Mouse (Mus musculus) neural tube, embryonic 11.5 days (tissue): ENCODE measurements around the gene Dusp8. TPM values are rescaled to one million over a fixed set of nuclear protein-coding genes. Genes with fewer than 3 reads are reported as not detected.
A peak's percentile ranks its signal among the peaks of the same experiment; 100 is the strongest.

Experiments
- ATAC-seq: fragments of 200-750 bp; cut with Nextera tagmentation; 2 replicates; pipeline ENCODE4 v1.8.0; 2017; ENCODE audit warnings: moderate number of reproducible peaks, mild to moderate bottlenecking, moderate TSS enrichment, moderate library complexity; ENCODE audit not compliant: insufficient read depth, low FRiP score, low TSS enrichment
- DNase-seq: peaks from one replicate; pipeline ENCODE4 v3.0.0-alpha.2; 2015; ENCODE audit warnings: low spot score
- H3K27ac ChIP-seq: fragments of 300-500 bp; sonication (generic); 2 replicates; pipeline ENCODE4 v1.5.1; 2014; ENCODE audit warnings: low read depth, mild to moderate bottlenecking, low read length
- H3K27me3 ChIP-seq: fragments of 300-500 bp; sonication (generic); 2 replicates; pipeline ENCODE4 v1.6.1; 2014; ENCODE audit warnings: mild to moderate bottlenecking, low read length, mixed read lengths; ENCODE audit not compliant: control insufficient read depth, insufficient read depth
- H3K36me3 ChIP-seq: fragments of 300-500 bp; sonication (generic); 2 replicates; pipeline ENCODE4 v1.6.1; 2014; ENCODE audit warnings: mild to moderate bottlenecking, low read length, moderate library complexity, mixed read lengths; ENCODE audit not compliant: control insufficient read depth, insufficient read depth
- H3K4me1 ChIP-seq: fragments of 300-500 bp; sonication (generic); 2 replicates; pipeline ENCODE4 v1.6.1; 2014; ENCODE audit warnings: low read length, mixed read lengths; ENCODE audit not compliant: control insufficient read depth, insufficient read depth
- H3K4me2 ChIP-seq: fragments of 300-500 bp; sonication (generic); 2 replicates; pipeline ENCODE4 v1.6.1; 2014; ENCODE audit warnings: low read depth, mild to moderate bottlenecking, moderate library complexity
- H3K4me3 ChIP-seq: fragments of 300-500 bp; sonication (generic); 2 replicates; pipeline ENCODE4 v1.5.1; 2014; ENCODE audit warnings: low read depth, low read length
- H3K9ac ChIP-seq: fragments of 300-500 bp; sonication (generic); 2 replicates; pipeline ENCODE4 v1.6.1; 2014; ENCODE audit warnings: mild to moderate bottlenecking, low read length
- H3K9me3 ChIP-seq: fragments of 300-500 bp; sonication (generic); 2 replicates; pipeline ENCODE4 v1.6.1; 2016; ENCODE audit warnings: low read length; ENCODE audit not compliant: control insufficient read depth
- WGBS: fragments of 180-500 bp; shearing (Covaris S2); extraction: QIAGEN DNeasy Blood & Tissue Kit; methylation state at CpG from one replicate; pipeline ENCODE4 v1.1.7; 2014; 5-methylcytosine and 5-hydroxymethylcytosine counted together
- polyA plus RNA-seq: library from polyadenylated mRNA; unstranded; fragments of >200 nt; fragmentation: Nextera tagmentation; extraction: Ambion mirVana; gene quantifications from 2 replicates; pipeline ENCODE4 v1.2.1, GENCODE M21; 2014

Gene Dusp8
- polyA plus RNA-seq, 1 experiment from 2014 or later, result 27.6 TPM

DNA sequence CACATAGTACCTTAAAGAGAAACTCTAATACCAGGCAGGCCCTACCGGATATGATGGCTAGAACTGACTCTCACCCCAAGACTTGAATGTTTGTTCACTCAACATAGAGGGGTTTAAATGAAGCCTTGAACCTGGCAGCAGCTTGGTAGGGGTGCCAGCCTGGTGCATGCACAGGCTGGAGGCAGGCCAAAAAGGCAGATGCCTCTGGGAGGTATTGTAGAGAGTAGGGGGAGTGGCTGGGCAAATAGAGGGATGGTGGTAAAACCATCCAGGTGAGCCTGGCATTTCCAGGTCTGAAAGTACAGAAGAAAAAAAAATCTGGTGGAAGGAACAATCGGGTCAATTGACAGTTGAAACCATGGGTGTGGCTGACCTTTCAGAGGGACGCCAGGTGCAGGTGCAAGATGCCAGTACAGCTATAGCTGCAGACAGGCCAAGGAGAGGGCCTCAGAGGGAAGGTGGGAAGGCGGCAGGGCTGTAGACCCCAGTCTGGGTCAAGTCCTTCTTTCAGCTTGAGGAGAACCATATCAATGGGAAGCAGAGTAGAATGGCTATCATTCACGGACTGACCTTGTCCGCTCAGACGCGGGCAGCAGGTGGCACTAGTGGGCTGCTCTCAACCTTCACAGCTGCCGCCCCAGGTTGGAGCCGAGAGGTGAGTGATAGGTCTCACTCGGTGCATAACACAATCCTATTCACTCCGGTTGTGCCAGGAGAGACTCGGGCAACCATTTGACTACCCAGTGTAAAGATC is 25.0 kb downstream of the Dusp8 start:
- Histone ChIP-seq H3K9ac (no peak overlapping the region), H3K4me3 (no peak overlapping the region), H3K27me3 (no peaks in the 10 kb centered on the region), H3K27ac (no peak overlapping the region), H3K36me3 (no peaks in the 10 kb centered on the region), H3K4me1 (peaks cover 3% of the 10 kb centered on the region; the same call in 1 of the 2 replicates), H3K9me3 (no peaks in the 10 kb centered on the region), H3K4me2 (peak overlapping the region; percentile 24)
- 16% methylated on average over 13 of the region's 13 CpGs for WGBS
- ATAC-seq, result peak; percentile 60; the same call in 1 of the 2 replicates
- peak; percentile 77 for DNase-seq

GRCm38 (mm10) chr7:142068429-142068828 is 27.2 kb downstream of the Dusp8 start:
- Histone ChIP-seq H3K36me3 (no peaks in the 10 kb centered on the region), H3K4me1 (peaks cover 3% of the 10 kb centered on the region; the same call in 1 of the 2 replicates), H3K4me2 (no peak overlapping the region), H3K27ac (no peak overlapping the region), H3K9me3 (no peaks in the 10 kb centered on the region), H3K4me3 (no peak overlapping the region), H3K27me3 (no peaks in the 10 kb centered on the region), H3K9ac (no peak overlapping the region)
- WGBS, result 67% methylated on average over 4 of the region's 4 CpGs
- no peak for DNase-seq
- no peak for ATAC-seq

GRCm38 (mm10) chr7:142060931-142061565 is 34.6 kb downstream of the Dusp8 start, which contains the start of gene Mob2:
TSS of gene Mob2 (minus strand) at chr7:142061065.
- H3K27me3 ChIP-seq, result no peaks in the 10 kb centered on the region
- 0 out of 2 replicates have a peak within 1 kb of the TSS, but pooled peaks have one; percentile 24 for H3K27ac ChIP-seq
- DNase-seq, result peak; percentile 92
- peak within 1 kb of the TSS; percentile 78 for H3K4me2 ChIP-seq
- peak within 1 kb of the TSS; percentile 84 for H3K4me3 ChIP-seq
- no peaks in the 10 kb centered on the region for H3K9me3 ChIP-seq
- H3K4me1 ChIP-seq, result peaks cover 10% of the 10 kb centered on the region
- under 1% methylated on average over 43 of the region's 49 CpGs for WGBS
- H3K36me3 ChIP-seq, result no peaks in the 10 kb centered on the region
- H3K9ac ChIP-seq, result peak within 1 kb of the TSS; percentile 87
- peak; percentile 92 for ATAC-seq

DNA sequence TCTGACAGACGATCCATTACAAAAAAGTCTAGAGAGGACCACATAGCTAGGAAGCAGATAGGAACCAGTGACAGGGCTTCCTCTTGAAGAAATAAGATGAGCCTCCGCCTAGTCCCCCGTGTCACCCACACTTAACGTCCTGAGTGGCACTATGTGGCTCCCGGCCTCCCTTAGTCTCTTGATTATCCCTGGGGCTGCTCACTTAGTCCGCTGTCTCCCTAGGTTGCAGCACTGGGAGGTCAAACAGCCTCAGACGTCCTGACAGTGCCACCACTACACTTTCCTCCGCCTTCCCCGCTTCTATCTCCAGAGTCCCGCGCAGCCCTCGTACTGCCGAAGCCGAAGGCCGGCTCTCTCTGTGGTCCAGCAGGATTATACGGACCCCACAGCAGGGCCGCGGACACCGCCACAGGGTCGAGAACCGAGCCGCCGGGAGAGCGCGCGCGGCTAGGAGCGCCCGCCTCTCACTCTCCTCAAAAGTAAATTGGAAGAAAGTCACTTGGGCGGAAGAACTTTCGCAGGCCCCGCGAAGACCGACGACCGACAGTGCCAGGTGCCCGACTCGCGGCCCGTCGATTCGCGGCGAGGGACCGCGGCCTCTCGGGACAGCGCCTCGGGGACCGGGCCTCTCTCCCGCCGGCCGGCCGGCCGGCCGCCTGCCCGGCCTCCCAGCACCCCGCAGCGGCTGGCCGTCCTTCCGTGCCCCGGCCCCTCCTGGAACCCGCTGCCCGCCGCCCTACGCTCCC is 35.3 kb downstream of the Dusp8 start:
- Histone ChIP-seq H3K9me3 (no peaks in the 10 kb centered on the region), H3K27ac (0 out of 2 replicates have a peak overlapping the region, but pooled peaks have one; percentile 24), H3K27me3 (no peaks in the 10 kb centered on the region), H3K4me2 (peak overlapping the region; percentile 78), H3K4me1 (peaks cover 10% of the 10 kb centered on the region), H3K9ac (peak overlapping the region; percentile 87), H3K4me3 (peak overlapping the region; percentile 84), H3K36me3 (no peaks in the 10 kb centered on the region)
- DNase-seq (peak; percentile 32), ATAC-seq (peak; percentile 16)
- 1% methylated on average over 66 of the region's 66 CpGs for WGBS

GRCm38 (mm10) chr7:142059024-142059423 is 36.6 kb downstream of the Dusp8 start:
- no peaks in the 10 kb centered on the region for H3K27me3 ChIP-seq
- no peaks in the 10 kb centered on the region for H3K9me3 ChIP-seq
- ATAC-seq (no peak), DNase-seq (no peak)
- H3K4me2 ChIP-seq, result no peak overlapping the region
- peaks cover 10% of the 10 kb centered on the region for H3K4me1 ChIP-seq
- 81% methylated on average over 2 of the region's 2 CpGs for WGBS
- no peaks in the 10 kb centered on the region for H3K36me3 ChIP-seq
- no peak overlapping the region for H3K4me3 ChIP-seq
- H3K27ac ChIP-seq, result no peak overlapping the region
- H3K9ac ChIP-seq, result no peak overlapping the region

DNA sequence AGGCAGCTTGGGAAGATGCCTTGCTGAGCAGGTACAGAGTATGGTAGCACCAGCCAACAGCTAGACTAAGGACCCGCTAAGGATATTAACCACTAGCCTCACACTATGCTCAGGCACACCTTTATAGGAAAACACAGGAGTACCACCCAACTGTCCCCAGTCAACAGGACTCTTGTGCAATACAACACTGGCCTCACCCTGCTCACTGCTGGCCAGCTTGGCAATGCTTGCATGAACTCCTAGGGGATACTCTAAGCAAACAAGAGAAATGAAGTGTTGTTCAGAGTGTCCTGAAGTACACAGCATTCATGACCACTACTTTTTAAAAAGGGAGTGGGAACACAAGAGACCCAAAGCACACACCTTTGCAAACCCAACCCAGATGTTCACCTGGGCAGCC is 38.5 kb downstream of the Dusp8 start:
- H3K4me1 ChIP-seq, result peaks cover 10% of the 10 kb centered on the region
- no peaks in the 10 kb centered on the region for H3K9me3 ChIP-seq
- ATAC-seq (no peak), DNase-seq (no peak)
- no peak overlapping the region for H3K27ac ChIP-seq
- WGBS, result 100% methylated on average over 1 of the region's 1 CpGs
- no peak overlapping the region for H3K9ac ChIP-seq
- H3K4me2 ChIP-seq, result no peak overlapping the region
- no peaks in the 10 kb centered on the region for H3K27me3 ChIP-seq
- H3K4me3 ChIP-seq, result no peak overlapping the region
- H3K36me3 ChIP-seq, result no peaks in the 10 kb centered on the region

DNA sequence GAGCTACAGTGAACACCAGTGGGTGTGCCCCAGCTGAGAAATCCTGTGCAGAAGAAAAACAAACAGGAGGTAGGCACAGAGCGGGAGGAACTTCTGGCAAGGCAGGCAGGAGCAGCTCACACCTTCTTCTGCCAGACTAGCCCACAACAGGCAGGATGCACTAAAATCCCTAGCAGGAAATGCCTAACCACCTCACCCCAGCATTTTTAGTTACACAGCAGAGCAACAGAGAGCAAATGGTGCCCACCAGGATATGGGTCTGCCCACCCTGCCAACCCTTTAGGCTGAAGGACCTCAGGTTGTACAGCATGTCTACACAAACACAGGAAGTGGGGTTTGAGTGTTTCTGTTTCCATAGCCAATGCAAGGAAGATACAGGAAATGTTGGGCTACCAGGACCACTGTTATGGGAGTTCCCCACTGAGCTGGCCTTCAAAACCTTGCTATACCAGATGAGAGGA is 39.0 kb downstream of the Dusp8 start:
- no peak overlapping the region for H3K4me3 ChIP-seq
- H3K9me3 ChIP-seq, result no peaks in the 10 kb centered on the region
- peaks cover 10% of the 10 kb centered on the region for H3K4me1 ChIP-seq
- H3K36me3 ChIP-seq, result no peaks in the 10 kb centered on the region
- DNase-seq (no peak), ATAC-seq (no peak)
- no peak overlapping the region for H3K4me2 ChIP-seq
- H3K27me3 ChIP-seq, result no peaks in the 10 kb centered on the region
- no peak overlapping the region for H3K27ac ChIP-seq
- no peak overlapping the region for H3K9ac ChIP-seq
- WGBS, result 72% methylated on average over 1 of the region's 1 CpGs

DNA sequence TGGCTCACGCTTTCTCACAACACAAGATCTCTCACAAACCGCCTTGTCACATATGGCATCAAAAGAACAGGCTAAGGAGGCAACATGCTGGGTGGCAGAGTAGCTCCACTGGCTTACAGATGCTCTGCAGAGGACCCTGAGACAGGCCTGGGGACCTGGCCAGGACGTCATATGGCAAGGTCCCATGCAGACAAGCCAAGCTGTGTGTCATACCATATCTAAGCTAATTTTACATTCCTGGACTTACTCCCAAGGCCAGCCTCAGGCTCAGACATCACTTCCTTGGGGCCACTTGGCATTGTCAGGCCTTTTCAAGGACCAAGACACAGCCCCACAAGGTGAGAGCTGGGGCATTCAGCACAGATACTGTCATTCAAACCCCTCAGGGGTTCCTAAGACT is 40.2 kb downstream of the Dusp8 start:
- H3K4me1 ChIP-seq, result peaks cover 6% of the 10 kb centered on the region
- no peak for ATAC-seq
- H3K27ac ChIP-seq, result no peak overlapping the region
- no peak overlapping the region for H3K4me3 ChIP-seq
- no peaks in the 10 kb centered on the region for H3K9me3 ChIP-seq
- no peak overlapping the region for H3K4me2 ChIP-seq
- no peak overlapping the region for H3K9ac ChIP-seq
- H3K27me3 ChIP-seq, result no peaks in the 10 kb centered on the region
- no peak for DNase-seq
- no peaks in the 10 kb centered on the region for H3K36me3 ChIP-seq
- 92% methylated on average over 3 of the region's 3 CpGs for WGBS
